ENCODE assay signal across 8 mouse cellular contexts in genomic region chr11:119087301-119088082, GRCm38 (mm10). TPM values are rescaled to one million over a fixed set of nuclear protein-coding genes. Genes with fewer than 3 reads are reported as not detected.
A peak's percentile ranks its signal among the peaks of the same experiment; 100 is the strongest.
DNase-seq lines count a peak whose midpoint lies in the region; ATAC-seq lines count a peak whose summit lies in the region.

No protein-coding gene starts in this region.

- DNase-seq in adrenal gland, adult (ENCODE audit: inconsistent age in 2 of 2, low spot score in 1 of 2) = peak; percentile 71 to 88
- DNase-seq in adrenal gland, postnatal 4 days (ENCODE audit: low spot score in 2 of 2) = no peak
- DNase-seq in R1 (ENCODE audit: low read depth, low spot score) = peak; percentile 36
- peak; percentile 56 for DNase-seq in midbrain, embryonic 14.5 days
- peak; percentile 79 for DNase-seq in urinary bladder, postnatal 14 days (ENCODE audit: low spot score)

- H3K9me3 ChIP-seq in embryonic facial prominence, embryonic 13.5 days = no peaks in the 10 kb centered on the region
- H3K9me3 ChIP-seq in hindbrain, embryonic 12.5 days (replicated peaks) = no peaks in the 10 kb centered on the region
- no peaks in the 10 kb centered on the region for H3K9me3 ChIP-seq in limb, embryonic 15.5 days
- no peaks in the 10 kb centered on the region for H3K9me3 ChIP-seq in midbrain, embryonic 14.5 days (ENCODE audit: control insufficient read depth, low read length)

- H3K4me3 ChIP-seq in embryonic facial prominence, embryonic 13.5 days = peak overlapping the region; percentile 17
- peak overlapping the region; percentile 16; the same call in 1 of the 2 replicates for H3K4me3 ChIP-seq in hindbrain, embryonic 12.5 days
- H3K4me3 ChIP-seq in limb, embryonic 15.5 days = peak overlapping the region; percentile 18
- H3K4me3 ChIP-seq in midbrain, embryonic 14.5 days (replicated peaks; ENCODE audit: low read depth, low read length) = no peak overlapping the region

- no peak for ATAC-seq in embryonic facial prominence, embryonic 13.5 days (ENCODE audit: insufficient number of reproducible peaks, insufficient read depth, low FRiP score, low TSS enrichment, low read depth)
- ATAC-seq in hindbrain, embryonic 12.5 days (ENCODE audit: low FRiP score) = no peak
- ATAC-seq in limb, embryonic 15.5 days (ENCODE audit: insufficient number of reproducible peaks, low FRiP score, low TSS enrichment, low read depth) = no peak
- no peak for ATAC-seq in midbrain, embryonic 14.5 days (ENCODE audit: low FRiP score, low TSS enrichment)

- peak overlapping the region; percentile 88; the same call in 1 of the 2 replicates for H3K4me2 ChIP-seq in embryonic facial prominence, embryonic 13.5 days
- H3K4me2 ChIP-seq in hindbrain, embryonic 12.5 days (replicated peaks) = peak overlapping the region; percentile 88; the same call in 1 of the 2 replicates
- peak overlapping the region; percentile 37 for H3K4me2 ChIP-seq in limb, embryonic 15.5 days
- no peak overlapping the region for H3K4me2 ChIP-seq in midbrain, embryonic 14.5 days (ENCODE audit: low read length)

- peaks cover 74% of the 10 kb centered on the region for H3K4me1 ChIP-seq in embryonic facial prominence, embryonic 13.5 days
- H3K4me1 ChIP-seq in hindbrain, embryonic 12.5 days = peaks cover 54% of the 10 kb centered on the region
- peaks cover 74% of the 10 kb centered on the region for H3K4me1 ChIP-seq in limb, embryonic 15.5 days
- peaks cover 46% of the 10 kb centered on the region for H3K4me1 ChIP-seq in midbrain, embryonic 14.5 days (ENCODE audit: control insufficient read depth, insufficient read depth, low read length)

- H3K36me3 ChIP-seq in embryonic facial prominence, embryonic 13.5 days = peaks cover 2% of the 10 kb centered on the region; the same call in 1 of the 2 replicates
- no peaks in the 10 kb centered on the region for H3K36me3 ChIP-seq in hindbrain, embryonic 12.5 days
- H3K36me3 ChIP-seq in limb, embryonic 15.5 days = no peaks in the 10 kb centered on the region; the same call in 1 of the 2 replicates
- H3K36me3 ChIP-seq in midbrain, embryonic 14.5 days (ENCODE audit: control insufficient read depth, insufficient read depth, low read length) = peaks cover under 1% of the 10 kb centered on the region; the same call in 1 of the 2 replicates

- WGBS in embryonic facial prominence, embryonic 13.5 days = 5% methylated on average over 35 of the region's 35 CpGs
- WGBS in hindbrain, embryonic 12.5 days = 2% methylated on average over 35 of the region's 35 CpGs
- WGBS in limb, embryonic 15.5 days = 7% methylated on average over 35 of the region's 35 CpGs
- WGBS in midbrain, embryonic 14.5 days = 4% methylated on average over 35 of the region's 35 CpGs

- H3K27ac ChIP-seq in embryonic facial prominence, embryonic 13.5 days = no peak overlapping the region
- H3K27ac ChIP-seq in hindbrain, embryonic 12.5 days = no peak overlapping the region
- 0 out of 2 replicates have a peak overlapping the region, but pooled peaks have one; percentile 33 for H3K27ac ChIP-seq in limb, embryonic 15.5 days
- H3K27ac ChIP-seq in midbrain, embryonic 14.5 days (replicated peaks; ENCODE audit: low read depth, low read length) = no peak overlapping the region

- H3K27me3 ChIP-seq in embryonic facial prominence, embryonic 13.5 days = peaks cover 51% of the 10 kb centered on the region
- H3K27me3 ChIP-seq in hindbrain, embryonic 12.5 days = peaks cover 76% of the 10 kb centered on the region
- peaks cover 46% of the 10 kb centered on the region for H3K27me3 ChIP-seq in limb, embryonic 15.5 days
- peaks cover 38% of the 10 kb centered on the region for H3K27me3 ChIP-seq in midbrain, embryonic 14.5 days (ENCODE audit: control insufficient read depth, insufficient read depth, low read length)

- H3K9ac ChIP-seq in embryonic facial prominence, embryonic 13.5 days = no peak overlapping the region; the same call in 1 of the 2 replicates
- peak overlapping the region; percentile 4; the same call in 1 of the 2 replicates for H3K9ac ChIP-seq in hindbrain, embryonic 12.5 days
- no peak overlapping the region for H3K9ac ChIP-seq in limb, embryonic 15.5 days
- H3K9ac ChIP-seq in midbrain, embryonic 14.5 days (replicated peaks; ENCODE audit: low read length) = no peak overlapping the region

RNA-seq across cellular contexts. Expression of gene Cbx4, which starts 1.5 kb away (rescaled TPM):
- total RNA-seq in adrenal gland, postnatal 4 days (2021) = 10 to 100 TPM; 69.7 to 76.8 TPM
- 13.0 and 14.4 TPM in 2 replicates for polyA plus RNA-seq in embryonic facial prominence, embryonic 13.5 days (2015; fragmentation: Nextera tagmentation; extraction: Ambion mirVana)
- polyA plus RNA-seq in hindbrain, embryonic 12.5 days (2016; fragmentation: Nextera tagmentation; extraction: Ambion mirVana) = 13.2 and 15.0 TPM in 2 replicates
- 13.8 and 16.4 TPM in 2 replicates for polyA plus RNA-seq in limb, embryonic 15.5 days (2015; fragmentation: Nextera tagmentation; extraction: Ambion mirVana)
- polyA plus RNA-seq in midbrain, embryonic 14.5 days (2014; fragmentation: Nextera tagmentation; extraction: Ambion mirVana) = 19.0 and 19.3 TPM in 2 replicates

RNA-seq across cellular contexts. Expression of gene Cbx8, which starts 46.7 kb away (rescaled TPM):
- total RNA-seq in adrenal gland, postnatal 4 days (2021) = 10 to 100 TPM; 10.8 to 15.5 TPM
- 6.8 and 10.7 TPM in 2 replicates for polyA plus RNA-seq in embryonic facial prominence, embryonic 13.5 days (2015; fragmentation: Nextera tagmentation; extraction: Ambion mirVana)
- polyA plus RNA-seq in hindbrain, embryonic 12.5 days (2016; fragmentation: Nextera tagmentation; extraction: Ambion mirVana) = 9.9 and 11.6 TPM in 2 replicates
- 8.9 and 9.6 TPM in 2 replicates for polyA plus RNA-seq in limb, embryonic 15.5 days (2015; fragmentation: Nextera tagmentation; extraction: Ambion mirVana)
- 11.5 and 12.4 TPM in 2 replicates for polyA plus RNA-seq in midbrain, embryonic 14.5 days (2014; fragmentation: Nextera tagmentation; extraction: Ambion mirVana)

Comparison
In these comparisons a context has a peak if more than half of its experiments do, and no peak if none do; other contexts are left out.
1. DNase-seq: peak in adrenal gland, adult (2 of 2), R1 (single experiment), midbrain, embryonic 14.5 days (single experiment) and urinary bladder, postnatal 14 days (single experiment); none in adrenal gland, postnatal 4 days (0 of 2).